Mouse (Mus musculus) forebrain, embryonic 10.5 days (tissue): Measurements from ENCODE around the gene Mon2. TPM values are rescaled to one million over a fixed set of nuclear protein-coding genes. Genes with fewer than 3 reads are reported as not detected.
A peak's percentile ranks its signal among the peaks of the same experiment; 100 is the strongest.

Source experiments
- microRNA counts: library from miRNA; unstranded; fragments of <30 nt; microRNA quantifications from one replicate; lab custom pipeline; 2017
- microRNA-seq: library from miRNA; unstranded; fragments of <30 nt; microRNA quantifications from one replicate; pipeline ENCODE4, GENCODE M21; 2017
- polyA plus RNA-seq: library from polyadenylated mRNA; unstranded; fragments of >200 nt; fragmentation: Nextera tagmentation; extraction: Ambion mirVana; gene quantifications from 2 replicates; pipeline ENCODE4 v1.2.1, GENCODE M21; 2016

The Mon2 gene
- polyA plus RNA-seq, 1 experiment from 2014 or later: 21.1 TPM

MicroRNAs encoded within 50 kb of the gene (microRNA counts, 519-probe panel; counts per million panel counts)
- microRNA mmu-let-7i (lab: Ali Mortazavi, UCI): 5,163 counts per million, percentile 85 among the panel's probes with 10 or more counts

Small RNAs within 50 kb of the gene (microRNA-seq; reads per million reads assigned to microRNA genes)
- 1,240 reads per million, percentile 75 among the genes with 10 or more reads in this experiment for gene Mirlet7i

Other genes with a start within 250 kb of the Mon2 start
- 83.3 and 84.6 TPM in 2 replicates for gene Usp15, start 120.5 kb upstream of the Mon2 start, polyA plus RNA-seq
- gene Fam19a2, start 187.5 kb upstream of the Mon2 start, polyA plus RNA-seq: 1.7 and 2.2 TPM in 2 replicates